Mouse (Mus musculus): Measurements from ENCODE around the gene Chid1. TPM values are rescaled to one million over a fixed set of nuclear protein-coding genes. Genes with fewer than 3 reads are reported as not detected.
A peak's percentile ranks its signal among the peaks of the same experiment; 100 is the strongest.

Chid1 gene
- polyA plus RNA-seq, 1 experiment from 2014 or later: 41.8 TPM

DNA sequence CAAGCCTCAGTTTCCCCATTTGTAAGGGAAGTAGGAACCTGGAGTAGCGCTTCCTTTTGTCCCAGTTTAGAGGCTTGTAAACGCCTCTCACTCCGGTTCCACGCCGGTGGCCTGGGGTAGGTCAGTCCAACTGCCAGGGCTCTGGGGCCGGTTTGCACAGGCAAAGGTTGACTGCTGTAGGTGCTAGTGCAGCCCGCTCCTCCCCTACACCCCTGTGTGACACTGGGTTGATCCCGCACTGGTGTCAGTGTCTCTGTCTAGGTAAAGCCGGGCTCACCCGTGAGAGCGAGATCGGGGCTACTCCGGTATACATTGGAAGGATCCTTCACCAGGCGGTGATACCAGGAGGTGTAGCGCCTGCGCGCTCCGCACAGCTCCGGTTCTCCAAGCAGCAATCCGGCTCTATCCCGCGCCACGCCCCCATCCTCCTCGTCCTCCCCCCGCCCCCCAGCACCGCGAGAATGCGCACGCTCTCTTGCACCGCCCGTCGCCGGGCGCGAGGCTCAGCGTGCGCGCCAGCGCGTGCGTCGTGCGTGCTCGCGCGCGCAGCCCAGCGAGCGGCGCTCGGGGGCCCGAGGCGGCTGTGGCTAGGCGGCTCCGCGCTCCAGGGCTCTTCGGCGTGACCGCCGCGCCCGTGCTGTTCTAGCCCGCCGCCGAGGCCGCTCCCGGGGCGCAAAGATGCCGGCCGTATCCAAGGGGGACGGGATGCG, 22.2 kb upstream of the Chid1 start, which contains the start of gene Ap2a2:
TSS of gene Ap2a2 (plus strand) at position 492 of the 710 bp plus-strand sequence.
- Histone ChIP-seq H3K27ac (ENCODE audit: low read length) (peak within 1 kb of the TSS; percentile 77), H3K4me1 (replicated peaks; ENCODE audit: control insufficient read depth, insufficient read depth, low read length) (peaks cover 22% of the 10 kb centered on the region), H3K4me3 (ENCODE audit: low read length) (peak within 1 kb of the TSS; percentile 99), H3K27me3 (ENCODE audit: control insufficient read depth, insufficient read depth, low read depth, low read length) (no peaks in the 10 kb centered on the region), H3K36me3 (ENCODE audit: control insufficient read depth, insufficient read depth, low read length) (0 out of 2 replicates have a peak, but pooled peaks cover 2% of the 10 kb centered on the region), H3K9me3 (ENCODE audit: control insufficient read depth, low read length) (no peaks in the 10 kb centered on the region), H3K9ac (ENCODE audit: low read length) (peak within 1 kb of the TSS; percentile 100), H3K4me2 (ENCODE audit: low read depth, low read length) (peak within 1 kb of the TSS; percentile 89)
- WGBS: under 1% methylated on average over 72 of the region's 72 CpGs
- ATAC-seq (ENCODE audit: low read depth): peak; percentile 97

DNA sequence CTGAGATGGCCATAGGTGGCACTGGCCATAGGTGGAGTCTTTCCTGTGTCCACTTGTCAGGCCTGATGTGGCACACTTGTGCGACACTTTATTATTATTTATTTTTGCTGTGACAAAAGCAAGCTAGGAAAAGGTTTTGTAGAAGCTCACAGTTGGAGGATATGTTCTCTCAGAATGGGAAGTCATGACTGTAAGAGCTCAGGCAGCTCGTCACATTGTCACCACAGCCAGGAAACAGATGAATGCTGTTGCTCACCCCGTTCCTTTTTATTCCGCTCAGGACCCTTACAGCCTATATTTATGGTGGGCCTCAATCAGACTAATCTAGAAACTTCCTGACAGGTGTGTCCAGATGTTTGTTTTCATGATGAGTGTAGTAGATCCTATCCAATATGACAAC, 20.8 kb upstream of the Chid1 start:
- H3K4me1 ChIP-seq (replicated peaks; ENCODE audit: control insufficient read depth, insufficient read depth, low read length): peaks cover 18% of the 10 kb centered on the region
- 70% methylated on average over 4 of the region's 4 CpGs for WGBS
- no peak overlapping the region for H3K9ac ChIP-seq (ENCODE audit: low read length)
- no peak overlapping the region for H3K4me3 ChIP-seq (ENCODE audit: low read length)
- no peak for ATAC-seq (ENCODE audit: low read depth)
- no peak overlapping the region for H3K4me2 ChIP-seq (ENCODE audit: low read depth, low read length)
- no peaks in the 10 kb centered on the region for H3K9me3 ChIP-seq (ENCODE audit: control insufficient read depth, low read length)
- no peak overlapping the region for H3K27ac ChIP-seq (ENCODE audit: low read length)
- no peaks in the 10 kb centered on the region for H3K36me3 ChIP-seq (ENCODE audit: control insufficient read depth, insufficient read depth, low read length)
- no peaks in the 10 kb centered on the region for H3K27me3 ChIP-seq (ENCODE audit: control insufficient read depth, insufficient read depth, low read depth, low read length)

GRCm38 (mm10) chr7:141559726-141560325, 20.2 kb upstream of the Chid1 start:
- Histone ChIP-seq H3K4me1 (replicated peaks; ENCODE audit: control insufficient read depth, insufficient read depth, low read length) (peaks cover 18% of the 10 kb centered on the region), H3K27ac (ENCODE audit: low read length) (no peak overlapping the region), H3K27me3 (ENCODE audit: control insufficient read depth, insufficient read depth, low read depth, low read length) (no peaks in the 10 kb centered on the region), H3K36me3 (ENCODE audit: control insufficient read depth, insufficient read depth, low read length) (no peaks in the 10 kb centered on the region), H3K9me3 (ENCODE audit: control insufficient read depth, low read length) (no peaks in the 10 kb centered on the region), H3K4me3 (ENCODE audit: low read length) (no peak overlapping the region), H3K9ac (ENCODE audit: low read length) (no peak overlapping the region), H3K4me2 (ENCODE audit: low read depth, low read length) (no peak overlapping the region)
- no peak for ATAC-seq (ENCODE audit: low read depth)
- WGBS: 60% methylated on average over 2 of the region's 2 CpGs

DNA sequence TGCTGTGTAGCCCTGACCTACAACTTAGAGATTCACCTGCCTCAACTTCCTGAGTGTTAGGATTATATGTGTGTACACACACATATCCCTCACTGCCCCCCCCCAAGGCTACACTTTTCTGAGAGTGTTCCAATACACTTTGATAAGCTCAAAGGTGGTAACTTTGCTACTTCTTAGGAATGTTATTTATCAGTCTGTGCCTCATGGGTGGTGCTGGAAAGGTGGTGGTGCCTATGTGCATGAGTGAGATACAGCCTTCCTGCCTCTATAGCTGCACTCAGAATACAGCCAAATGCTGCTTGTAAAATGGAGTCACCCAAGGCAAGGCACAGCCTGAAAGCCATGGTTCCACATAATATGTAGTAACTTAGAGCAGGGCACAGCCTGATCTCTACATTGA, 19.3 kb upstream of the Chid1 start:
- H3K4me3 ChIP-seq (ENCODE audit: low read length): no peak overlapping the region
- H3K9me3 ChIP-seq (ENCODE audit: control insufficient read depth, low read length): no peaks in the 10 kb centered on the region
- no peak for ATAC-seq (ENCODE audit: low read depth)

DNA sequence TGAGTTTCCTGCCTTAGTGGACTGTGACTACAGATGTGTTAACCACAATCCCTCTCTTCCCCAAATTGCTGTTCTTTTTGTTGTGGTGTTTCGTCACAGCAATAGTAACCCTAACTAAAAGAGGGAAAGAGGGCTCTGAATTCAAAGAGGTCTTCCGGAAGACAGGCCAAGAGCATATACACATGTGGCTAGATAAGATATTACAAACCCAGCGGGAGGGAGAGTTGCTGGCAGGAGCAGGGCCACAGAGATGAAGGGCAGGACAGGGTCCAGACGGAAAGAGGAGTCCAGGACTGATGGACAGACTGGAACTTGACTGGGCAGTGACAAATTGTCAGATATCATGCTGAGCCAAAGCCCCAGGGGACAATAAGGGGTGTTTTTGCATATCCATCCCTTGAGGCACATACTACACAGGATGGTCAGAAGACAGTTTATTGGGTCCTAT, 18.7 kb upstream of the Chid1 start:
- Histone ChIP-seq H3K36me3 (ENCODE audit: control insufficient read depth, insufficient read depth, low read length) (no peaks in the 10 kb centered on the region), H3K4me1 (replicated peaks; ENCODE audit: control insufficient read depth, insufficient read depth, low read length) (peaks cover 9% of the 10 kb centered on the region), H3K9ac (ENCODE audit: low read length) (no peak overlapping the region), H3K27ac (ENCODE audit: low read length) (no peak overlapping the region), H3K4me2 (ENCODE audit: low read depth, low read length) (no peak overlapping the region), H3K9me3 (ENCODE audit: control insufficient read depth, low read length) (no peaks in the 10 kb centered on the region), H3K27me3 (ENCODE audit: control insufficient read depth, insufficient read depth, low read depth, low read length) (no peaks in the 10 kb centered on the region), H3K4me3 (ENCODE audit: low read length) (no peak overlapping the region)
- ATAC-seq (ENCODE audit: low read depth): no peak
- 48% methylated on average over 4 of the region's 4 CpGs for WGBS

More for the DNA sequence above, 19.3 kb upstream of the Chid1 start:
- no peaks in the 10 kb centered on the region for H3K27me3 ChIP-seq (ENCODE audit: control insufficient read depth, insufficient read depth, low read depth, low read length)
- H3K9ac ChIP-seq (ENCODE audit: low read length): no peak overlapping the region
- H3K36me3 ChIP-seq (ENCODE audit: control insufficient read depth, insufficient read depth, low read length): no peaks in the 10 kb centered on the region
- no peak overlapping the region for H3K27ac ChIP-seq (ENCODE audit: low read length)
- peaks cover 13% of the 10 kb centered on the region for H3K4me1 ChIP-seq (replicated peaks; ENCODE audit: control insufficient read depth, insufficient read depth, low read length)
- H3K4me2 ChIP-seq (ENCODE audit: low read depth, low read length): no peak overlapping the region

- 57% methylated on average over 2 of the region's 2 CpGs for WGBS
- no peak for ATAC-seq (ENCODE audit: low read depth)
- H3K4me2 ChIP-seq (ENCODE audit: low read depth, low read length): no peak overlapping the region
- H3K9me3 ChIP-seq (ENCODE audit: control insufficient read depth, low read length): no peaks in the 10 kb centered on the region
- H3K9ac ChIP-seq (ENCODE audit: low read length): no peak overlapping the region
- no peaks in the 10 kb centered on the region for H3K36me3 ChIP-seq (ENCODE audit: control insufficient read depth, insufficient read depth, low read length)
- H3K4me3 ChIP-seq (ENCODE audit: low read length): no peak overlapping the region
- H3K27ac ChIP-seq (ENCODE audit: low read length): no peak overlapping the region
- H3K27me3 ChIP-seq (ENCODE audit: control insufficient read depth, insufficient read depth, low read depth, low read length): no peaks in the 10 kb centered on the region
- no peaks in the 10 kb centered on the region; the same call in 1 of the 2 replicates for H3K4me1 ChIP-seq (replicated peaks; ENCODE audit: control insufficient read depth, insufficient read depth, low read length)
Observed at GRCm38 (mm10) chr7:141550464-141550863, 10.8 kb upstream of the Chid1 start.

DNA sequence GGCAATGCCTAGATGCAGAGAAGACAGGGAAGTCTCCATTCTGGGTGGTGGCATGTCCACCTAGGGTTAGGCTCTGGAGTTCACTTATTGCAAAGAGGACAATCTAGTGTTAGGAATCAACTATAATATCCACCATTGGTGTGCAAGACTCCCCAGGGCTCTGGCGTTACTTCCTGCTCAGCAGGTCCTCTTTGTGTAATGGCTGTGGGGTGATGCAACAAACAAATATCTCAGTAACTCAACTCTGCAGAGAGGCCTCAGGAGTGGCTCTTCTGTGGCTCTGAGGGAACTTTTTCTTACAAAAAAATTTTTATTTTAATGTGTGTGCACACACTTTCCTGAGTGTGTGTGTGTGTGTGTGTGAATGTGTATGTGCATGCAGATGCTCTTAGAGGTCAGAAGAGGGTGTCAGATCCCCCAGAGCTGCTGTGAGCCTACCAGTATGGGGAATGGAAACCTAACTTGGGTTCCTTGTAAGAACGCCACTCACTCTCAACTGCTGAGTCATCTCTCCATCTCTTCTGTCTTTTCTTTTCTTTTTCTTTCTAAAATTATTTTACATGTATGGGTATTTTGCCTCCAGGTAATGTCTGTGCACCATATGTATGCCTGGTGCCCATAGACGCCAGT, 9.9 kb upstream of the Chid1 start:
- 86% methylated on average over 3 of the region's 3 CpGs for WGBS
- no peak overlapping the region for H3K4me3 ChIP-seq (ENCODE audit: low read length)
- H3K4me1 ChIP-seq (replicated peaks; ENCODE audit: control insufficient read depth, insufficient read depth, low read length): no peaks in the 10 kb centered on the region; the same call in 1 of the 2 replicates
- no peaks in the 10 kb centered on the region for H3K27me3 ChIP-seq (ENCODE audit: control insufficient read depth, insufficient read depth, low read depth, low read length)
- ATAC-seq (ENCODE audit: low read depth): no peak
- H3K9ac ChIP-seq (ENCODE audit: low read length): no peak overlapping the region
- no peaks in the 10 kb centered on the region for H3K9me3 ChIP-seq (ENCODE audit: control insufficient read depth, low read length)
- H3K27ac ChIP-seq (ENCODE audit: low read length): no peak overlapping the region
- no peaks in the 10 kb centered on the region for H3K36me3 ChIP-seq (ENCODE audit: control insufficient read depth, insufficient read depth, low read length)
- H3K4me2 ChIP-seq (ENCODE audit: low read depth, low read length): no peak overlapping the region

DNA sequence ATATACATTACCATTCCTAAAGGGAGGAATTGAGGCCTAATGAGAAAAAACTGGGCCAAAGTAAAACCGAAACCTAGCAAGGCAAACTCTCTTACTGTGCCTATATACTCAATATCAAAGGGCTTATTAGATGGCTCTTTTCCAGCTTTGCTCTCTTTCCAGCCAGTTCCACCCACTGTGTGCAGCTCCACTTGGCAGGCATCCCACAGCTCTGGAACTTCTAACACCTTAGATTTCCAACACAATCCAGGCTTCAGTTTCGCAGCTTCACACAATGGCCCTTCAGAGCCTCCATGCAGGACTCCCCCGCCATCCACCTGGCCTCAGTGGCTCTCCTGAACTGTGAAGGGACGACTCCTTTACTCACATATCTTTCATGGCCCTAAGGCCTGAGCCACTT, 5.0 kb upstream of the Chid1 start:
- WGBS: 46% methylated on average over 4 of the region's 4 CpGs
- Histone ChIP-seq H3K4me2 (ENCODE audit: low read depth, low read length) (no peak overlapping the region), H3K27me3 (ENCODE audit: control insufficient read depth, insufficient read depth, low read depth, low read length) (no peaks in the 10 kb centered on the region), H3K4me1 (replicated peaks; ENCODE audit: control insufficient read depth, insufficient read depth, low read length) (peaks cover 3% of the 10 kb centered on the region; the same call in 1 of the 2 replicates), H3K4me3 (ENCODE audit: low read length) (no peak overlapping the region), H3K9ac (ENCODE audit: low read length) (no peak overlapping the region), H3K36me3 (ENCODE audit: control insufficient read depth, insufficient read depth, low read length) (no peaks in the 10 kb centered on the region), H3K9me3 (ENCODE audit: control insufficient read depth, low read length) (no peaks in the 10 kb centered on the region), H3K27ac (ENCODE audit: low read length) (no peak overlapping the region; the same call in 1 of the 2 replicates)
- peak; percentile 8; the same call in 1 of the 2 replicates for ATAC-seq (ENCODE audit: low read depth)

- Histone ChIP-seq H3K4me3 (ENCODE audit: low read length) (no peak overlapping the region), H3K4me1 (replicated peaks; ENCODE audit: control insufficient read depth, insufficient read depth, low read length) (peaks cover 11% of the 10 kb centered on the region), H3K36me3 (ENCODE audit: control insufficient read depth, insufficient read depth, low read length) (no peaks in the 10 kb centered on the region), H3K9me3 (ENCODE audit: control insufficient read depth, low read length) (no peaks in the 10 kb centered on the region), H3K4me2 (ENCODE audit: low read depth, low read length) (no peak overlapping the region), H3K27me3 (ENCODE audit: control insufficient read depth, insufficient read depth, low read depth, low read length) (no peaks in the 10 kb centered on the region), H3K9ac (ENCODE audit: low read length) (no peak overlapping the region), H3K27ac (ENCODE audit: low read length) (no peak overlapping the region)
- no peak for ATAC-seq (ENCODE audit: low read depth)
- WGBS: 89% methylated on average over 2 of the region's 2 CpGs
Observed at GRCm38 (mm10) chr7:141542588-141542987, 2.9 kb upstream of the Chid1 start.

Measured in lung, embryonic 16.5 days (tissue).